In genomic region chrX:13846653-13847501, GRCm38 (mm10) we compare ENCODE assay signal across 8 mouse cellular contexts. TPM values are rescaled to one million over a fixed set of nuclear protein-coding genes. Genes with fewer than 3 reads are reported as not detected.
A peak's percentile ranks its signal among the peaks of the same experiment; 100 is the strongest.
DNase-seq lines count a peak whose midpoint lies in the region; ATAC-seq and TF ChIP-seq lines count a peak whose summit lies in the region.

No protein-coding gene starts in this region.

- peak overlapping the region; percentile 54 for H3K4me2 ChIP-seq in hindbrain, embryonic 16.5 days (ENCODE audit: low read length)

- intact Hi-C loops in left cerebral cortex, adult 2 months (cut with DNase I) = loop anchor here (5.0 to 10.0 kb wide), 4 partner anchors 70 to 998 kb away; no protein-coding TSS in a partner anchor

- TF ChIP-seq CTCF in left cerebral cortex, adult 2 months (IDR thresholded peaks at IDR 0.05) = peak; percentile 45

- H3K36me3 ChIP-seq in hindbrain, embryonic 16.5 days (ENCODE audit: control insufficient read depth, insufficient read depth, low read length) = no peaks in the 10 kb centered on the region
- no peaks in the 10 kb centered on the region for H3K36me3 ChIP-seq in macrophage (ENCODE audit: inconsistent target)

- 21% methylated on average over 24 of the region's 59 CpGs for WGBS in hindbrain, embryonic 16.5 days
- WGBS in macrophage (ENCODE audit: missing documents) = 22% methylated on average over 52 of the region's 59 CpGs

- H3K9ac ChIP-seq in hindbrain, embryonic 16.5 days (ENCODE audit: low read depth, low read length) = peak overlapping the region; percentile 65

- ATAC-seq in activated CD4-positive, CD25-positive, alpha-beta regulatory T cell, adult 4 months = peak; percentile 80
- ATAC-seq in common myeloid progenitor, adult 5-6 weeks (replicated peaks; ENCODE audit: low read depth, poor library complexity, severe bottlenecking) = peak; percentile 86
- peak; percentile 94 for ATAC-seq in hindbrain, embryonic 16.5 days

- H3K27me3 ChIP-seq in hindbrain, embryonic 16.5 days (replicated peaks; ENCODE audit: control insufficient read depth, insufficient read depth, low read length) = no peaks in the 10 kb centered on the region

- H3K4me3 ChIP-seq in hindbrain, embryonic 16.5 days (ENCODE audit: low read length) = peak overlapping the region; percentile 61
- peak overlapping the region; percentile 52 for H3K4me3 ChIP-seq in left cerebral cortex, adult 2 months
- H3K4me3 ChIP-seq in macrophage (ENCODE audit: inconsistent target) = peak overlapping the region; percentile 47

- H3K9me3 ChIP-seq in hindbrain, embryonic 16.5 days (ENCODE audit: control insufficient read depth, low read length) = no peaks in the 10 kb centered on the region

- no peaks in the 10 kb centered on the region; the same call in 1 of the 2 replicates for H3K4me1 ChIP-seq in hindbrain, embryonic 16.5 days (ENCODE audit: control insufficient read depth, insufficient read depth, low read depth, low read length)

- peaks cover 35% of the 10 kb centered on the region; the same call in 1 of the 2 replicates for H3K79me2 ChIP-seq in macrophage (ENCODE audit: inconsistent target)

- H3K27ac ChIP-seq in hindbrain, embryonic 16.5 days (ENCODE audit: low read depth, low read length) = peak overlapping the region; percentile 96
- peak overlapping the region; percentile 87 for H3K27ac ChIP-seq in left cerebral cortex, adult 2 months
- H3K27ac ChIP-seq in macrophage = peak overlapping the region; percentile 40; the same call in 1 of the 2 replicates

- peak; percentile 87 for DNase-seq in gastrocnemius, adult 18-20 months (ENCODE audit: low spot score)
- DNase-seq in left cerebral cortex, adult 2 months (ENCODE audit: extremely low spot score in 1 of 2, low spot score in 2 of 2) = peak; percentile 84 to 89
- peak; percentile 83 for DNase-seq in retina, postnatal 7 days (ENCODE audit: low read depth, low spot score)
- peak; percentile 64 to 84 for DNase-seq in urinary bladder, adult 18-20 months (ENCODE audit: low spot score in 2 of 2)

RNA-seq across cellular contexts. Expression of gene Cask, which starts 4.3 kb away (rescaled TPM):
- polyA plus RNA-seq in activated CD4-positive, CD25-positive, alpha-beta regulatory T cell, adult 4 months (2017; shearing (Covaris generic)) = under 1 TPM; 0.36 to 0.43 TPM
- total RNA-seq in common myeloid progenitor, adult 5-6 weeks (2017) = 3.5 and 9.6 TPM in 2 replicates
- 10 to 100 TPM in 1 of 2 experiments, 1 to 10 TPM in 1; 9.3 to 12.7 TPM for total RNA-seq in gastrocnemius, adult 18-20 months (2021)
- 62.8 and 65.6 TPM in 2 replicates for polyA plus RNA-seq in hindbrain, embryonic 16.5 days (2015; fragmentation: Nextera tagmentation; extraction: Ambion mirVana)
- total RNA-seq in left cerebral cortex, adult 2 months (2021) = 100 to 1,000 TPM; 105 to 107 TPM
- total RNA-seq in macrophage (2018; cell fraction: chromatin; rRNA removed) = 10 to 100 TPM in 25 of 26 experiments, 1 to 10 TPM in 1; 9.7 to 61.4 (median 36.6) TPM
- total RNA-seq in macrophage (2018; cell fraction: cytosol; rRNA removed) = 10 to 100 TPM; 12.2 to 17.1 (median 14.7) TPM
- total RNA-seq in macrophage (2018; cell fraction: nucleus; rRNA removed) = 10 to 100 TPM; 16.4 to 41.1 (median 26.7) TPM
- polyA plus RNA-seq in macrophage (2018) = 11.3 to 13.6 TPM (median 12.0 TPM) in 3 replicates

Comparison
In these comparisons a context has a peak if more than half of its experiments do, and no peak if none do; other contexts are left out.
1. Peak in every context shown above with its lines: DNase-seq, ATAC-seq, H3K4me3 ChIP-seq and H3K27ac ChIP-seq.
2. H3K27ac ChIP-seq: peak in every context shown above with its lines; median percentile 96 in hindbrain, embryonic 16.5 days; 87 in left cerebral cortex, adult 2 months; 40 in macrophage.